Mouse (Mus musculus) bone marrow macrophage, adult 2 months (primary cell): ENCODE measurements around the gene Plbd2. TPM values are rescaled to one million over a fixed set of nuclear protein-coding genes. Genes with fewer than 3 reads are reported as not detected.

Experiments used
- H3K27ac ChIP-seq: 2 replicates; pipeline ENCODE4 v1.5.1; 2012; ENCODE audit warnings: low read depth, low read length; ENCODE audit not compliant: insufficient read depth
- H3K4me1 ChIP-seq: 2 replicates; pipeline ENCODE4 v1.6.1; 2012; ENCODE audit warnings: low read length; ENCODE audit not compliant: control insufficient read depth, insufficient read depth
- H3K4me3 ChIP-seq: 2 replicates; pipeline ENCODE4 v1.5.1; 2012; ENCODE audit warnings: mild to moderate bottlenecking, low read length, moderate library complexity; ENCODE audit not compliant: insufficient read depth
- CTCF ChIP-seq: IDR thresholded peaks from 2 replicates; pipeline ENCODE4 v1.5.1; 2012; ENCODE audit warnings: low read depth, mild to moderate bottlenecking, low read length, moderate library complexity
- POLR2A ChIP-seq: IDR thresholded peaks from 2 replicates; pipeline ENCODE4 v1.6.1; 2012; ENCODE audit warnings: mild to moderate bottlenecking, low read depth, low read length, borderline replicate concordance
- polyA plus RNA-seq: library from polyadenylated mRNA; stranded (reverse); fragments of >200 nt; gene quantifications from 2 replicates; pipeline ENCODE4 v1.2.4, GENCODE M21; 2012; ENCODE audit not compliant: missing spikeins, insufficient read depth, insufficient read length

Plbd2 gene
- polyA plus RNA-seq, 1 experiment, result 55.1 TPM

GRCm38 (mm10) chr5:120468336-120468735 lies 35.1 kb downstream of the Plbd2 start:
- H3K4me1 ChIP-seq, result no peaks in the 10 kb centered on the region
- H3K4me3 ChIP-seq, result no peak overlapping the region
- TF ChIP-seq POLR2A (no peak), CTCF (no peak)
- no peak overlapping the region for H3K27ac ChIP-seq

GRCm38 (mm10) chr5:120467026-120467425 lies 36.4 kb downstream of the Plbd2 start:
- no peaks in the 10 kb centered on the region for H3K4me1 ChIP-seq
- TF ChIP-seq CTCF (no peak), POLR2A (no peak)
- H3K4me3 ChIP-seq, result peak overlapping the region; percentile 40
- no peak overlapping the region for H3K27ac ChIP-seq

GRCm38 (mm10) chr5:120465860-120466259 lies 37.6 kb downstream of the Plbd2 start:
- Histone ChIP-seq H3K4me1 (no peaks in the 10 kb centered on the region), H3K27ac (no peak overlapping the region), H3K4me3 (no peak overlapping the region)
- TF ChIP-seq POLR2A, result no peak

- Histone ChIP-seq H3K27ac (no peak overlapping the region), H3K4me3 (no peak overlapping the region), H3K4me1 (no peaks in the 10 kb centered on the region)
- TF ChIP-seq CTCF (peak; percentile 91), POLR2A (no peak)
Measured at GRCm38 (mm10) chr5:120465062-120465461, 38.4 kb downstream of the Plbd2 start.

- H3K4me3 ChIP-seq, result no peak overlapping the region
- no peak overlapping the region for H3K27ac ChIP-seq
- TF ChIP-seq POLR2A (no peak), CTCF (peak; percentile 43; the same call in 1 of the 2 replicates)
- no peaks in the 10 kb centered on the region for H3K4me1 ChIP-seq
Measured at GRCm38 (mm10) chr5:120464321-120464720, 39.1 kb downstream of the Plbd2 start.

GRCm38 (mm10) chr5:120461902-120462301 lies 41.5 kb downstream of the Plbd2 start:
- H3K4me1 ChIP-seq, result no peaks in the 10 kb centered on the region
- no peak overlapping the region for H3K4me3 ChIP-seq
- TF ChIP-seq POLR2A, result no peak
- TF ChIP-seq CTCF, result no peak
- no peak overlapping the region for H3K27ac ChIP-seq

GRCm38 (mm10) chr5:120459133-120459532 lies 44.3 kb downstream of the Plbd2 start:
- no peaks in the 10 kb centered on the region for H3K4me1 ChIP-seq
- TF ChIP-seq POLR2A (no peak), CTCF (no peak)
- H3K27ac ChIP-seq, result no peak overlapping the region
- H3K4me3 ChIP-seq, result no peak overlapping the region

GRCm38 (mm10) chr5:120457628-120458027 lies 45.8 kb downstream of the Plbd2 start:
- H3K4me3 ChIP-seq, result no peak overlapping the region
- H3K27ac ChIP-seq, result no peak overlapping the region
- TF ChIP-seq POLR2A (no peak), CTCF (peak; percentile 82)

GRCm38 (mm10) chr5:120456841-120457554 lies 46.4 kb downstream of the Plbd2 start:
- H3K4me3 ChIP-seq, result no peak overlapping the region
- no peak overlapping the region for H3K27ac ChIP-seq
- no peaks in the 10 kb centered on the region for H3K4me1 ChIP-seq
- TF ChIP-seq POLR2A (no peak), CTCF (no peak)

More at GRCm38 (mm10) chr5:120457628-120458027, 45.8 kb downstream of the Plbd2 start:
- H3K4me1 ChIP-seq, result no peaks in the 10 kb centered on the region

- Histone ChIP-seq H3K4me3 (no peak overlapping the region), H3K4me1 (no peaks in the 10 kb centered on the region), H3K27ac (no peak overlapping the region)
- no peak for TF ChIP-seq POLR2A
- TF ChIP-seq CTCF, result no peak
Measured at GRCm38 (mm10) chr5:120456253-120456652, 47.2 kb downstream of the Plbd2 start.
